Mouse (Mus musculus): Measurements from ENCODE around the gene Myl9. TPM values are rescaled to one million over a fixed set of nuclear protein-coding genes. Genes with fewer than 3 reads are reported as not detected.

Myl9 gene
- polyA plus RNA-seq, 1 experiment from 2014 or later: 20.6 TPM

DNA sequence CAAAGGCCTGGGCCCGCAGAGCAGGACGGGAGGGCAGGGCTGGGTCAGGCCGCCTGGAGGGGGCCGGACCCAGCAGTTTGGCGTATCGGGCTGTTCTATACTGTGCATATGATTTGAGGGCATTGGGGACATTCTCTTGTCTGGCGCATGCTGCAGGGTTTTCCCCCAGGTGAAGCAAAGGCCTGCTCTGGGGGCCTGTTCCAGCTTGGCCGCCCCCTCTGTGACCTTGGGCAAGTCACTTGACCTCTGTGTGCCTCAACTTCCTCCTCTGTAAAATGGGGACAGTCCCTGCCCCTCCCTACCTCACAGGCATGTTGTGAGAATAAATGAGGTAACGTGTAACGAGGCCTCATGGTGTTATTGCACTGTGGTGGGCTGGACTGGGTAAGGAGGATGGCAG lies 11.2 kb upstream of the Myl9 start:
- no peak for DNase-seq (ENCODE audit: low spot score)

DNA sequence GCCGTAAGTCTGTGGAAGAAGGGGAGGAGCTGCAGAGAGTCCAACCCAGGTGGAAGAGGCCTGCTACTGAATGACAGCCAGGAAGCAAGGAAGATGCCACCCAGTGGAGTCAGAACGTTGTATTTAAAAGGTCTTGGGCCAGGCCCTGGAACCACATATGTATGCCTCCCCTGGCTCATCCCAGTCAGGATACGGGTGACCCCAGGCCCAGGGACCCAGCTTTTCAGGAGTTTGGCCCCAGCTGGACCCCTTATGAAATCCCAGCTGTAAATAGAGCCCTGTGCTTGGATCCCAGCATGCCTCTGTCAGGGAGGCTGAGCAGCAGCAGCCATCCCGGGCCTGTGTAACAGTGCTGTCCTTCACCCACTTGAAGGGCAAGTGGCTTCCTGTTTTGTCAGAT lies 10.5 kb upstream of the Myl9 start:
- DNase-seq (ENCODE audit: low spot score): no peak

- DNase-seq (ENCODE audit: low spot score): no peak
Measured at GRCm38 (mm10) chr2:156765593-156765992, 9.6 kb upstream of the Myl9 start.

DNA sequence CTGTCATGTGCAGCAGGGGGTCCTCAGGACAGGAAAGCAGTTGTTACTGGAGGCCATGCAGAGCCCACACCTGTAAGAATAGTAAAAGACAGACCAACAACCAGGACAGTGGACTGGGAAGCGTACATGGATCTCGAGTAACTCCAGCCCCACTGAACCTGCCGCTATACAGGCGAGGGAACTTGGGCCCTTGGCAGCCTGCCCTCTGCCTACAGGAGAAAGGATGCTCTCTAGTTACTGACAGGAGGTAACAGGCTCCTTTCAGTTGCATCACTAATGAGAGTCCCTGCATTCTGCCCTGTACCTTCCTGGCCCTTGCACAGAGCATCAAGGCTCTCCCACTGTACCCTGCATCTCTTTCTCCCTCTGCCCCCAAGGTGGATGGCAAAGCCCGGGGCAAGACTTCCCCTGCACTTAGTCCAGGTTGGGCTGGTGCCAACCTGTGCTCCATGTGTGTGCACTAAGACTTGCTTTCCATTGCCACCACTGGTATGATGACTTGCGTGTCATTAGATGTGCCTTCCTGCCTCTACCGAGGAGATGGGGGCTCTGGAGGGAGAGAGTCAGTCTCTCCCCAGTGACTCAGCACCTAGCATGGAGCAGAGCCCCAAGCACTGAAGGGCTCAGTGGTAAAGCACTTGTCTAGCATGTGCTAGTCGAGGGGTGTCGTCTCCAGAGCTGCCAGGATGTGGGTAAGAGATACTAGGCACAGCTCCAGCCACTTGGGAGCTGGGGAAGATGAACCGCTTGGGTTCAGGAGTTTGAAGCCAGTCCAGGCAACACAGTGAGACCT lies 8.8 kb upstream of the Myl9 start:
- DNase-seq (ENCODE audit: low spot score): no peak

GRCm38 (mm10) chr2:156767108-156767507 lies 8.1 kb upstream of the Myl9 start:
- DNase-seq (ENCODE audit: low spot score): no peak

GRCm38 (mm10) chr2:156769274-156769673 lies 5.9 kb upstream of the Myl9 start:
- DNase-seq (ENCODE audit: low spot score): no peak

DNA sequence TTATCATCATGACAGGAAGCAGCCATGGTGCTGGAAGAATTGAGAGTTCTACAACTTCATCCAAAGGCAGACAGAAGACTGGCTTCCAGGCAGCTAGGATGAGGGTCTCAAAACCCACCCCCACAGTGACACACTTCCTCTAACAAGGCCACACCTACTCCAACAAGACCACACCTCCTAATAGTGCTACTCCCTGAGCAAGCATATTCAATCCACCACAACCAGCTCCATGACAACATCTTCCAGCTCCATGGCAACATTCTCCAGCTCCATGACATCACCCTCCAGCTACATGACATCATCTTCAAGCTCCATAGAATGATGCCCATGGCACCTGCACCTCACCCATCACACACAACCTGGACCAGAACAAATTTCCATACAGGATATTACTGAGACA lies 1.8 kb upstream of the Myl9 start:
- no peak for DNase-seq (ENCODE audit: low spot score)

GRCm38 (mm10) chr2:156774035-156774737 lies 1.0 kb upstream of the Myl9 start:
- DNase-seq (ENCODE audit: low spot score): no peak

- DNase-seq (ENCODE audit: low spot score): no peak
Measured at GRCm38 (mm10) chr2:156775455-156776435, 525 bp downstream of the Myl9 start.

DNA sequence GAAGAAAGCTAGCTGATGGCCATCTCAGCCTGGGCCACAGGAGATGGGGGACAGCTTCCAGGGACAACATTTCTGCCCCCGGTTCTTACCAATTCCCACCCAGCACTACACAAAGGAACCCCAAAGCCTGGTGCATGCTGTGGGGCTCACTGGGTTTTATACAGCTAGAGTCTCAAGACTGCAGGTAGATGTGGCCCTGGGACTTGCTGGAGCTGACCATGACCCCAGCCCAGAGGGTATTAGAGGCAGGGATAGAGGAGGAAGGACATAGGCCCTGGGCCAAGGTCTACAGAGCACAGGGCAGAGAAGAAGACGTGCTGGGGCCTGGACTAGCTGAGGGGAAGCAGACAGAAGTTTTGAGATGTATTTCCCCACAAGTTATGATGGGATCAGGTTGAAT lies 1.7 kb downstream of the Myl9 start:
- no peak for DNase-seq (ENCODE audit: low spot score)

DNA sequence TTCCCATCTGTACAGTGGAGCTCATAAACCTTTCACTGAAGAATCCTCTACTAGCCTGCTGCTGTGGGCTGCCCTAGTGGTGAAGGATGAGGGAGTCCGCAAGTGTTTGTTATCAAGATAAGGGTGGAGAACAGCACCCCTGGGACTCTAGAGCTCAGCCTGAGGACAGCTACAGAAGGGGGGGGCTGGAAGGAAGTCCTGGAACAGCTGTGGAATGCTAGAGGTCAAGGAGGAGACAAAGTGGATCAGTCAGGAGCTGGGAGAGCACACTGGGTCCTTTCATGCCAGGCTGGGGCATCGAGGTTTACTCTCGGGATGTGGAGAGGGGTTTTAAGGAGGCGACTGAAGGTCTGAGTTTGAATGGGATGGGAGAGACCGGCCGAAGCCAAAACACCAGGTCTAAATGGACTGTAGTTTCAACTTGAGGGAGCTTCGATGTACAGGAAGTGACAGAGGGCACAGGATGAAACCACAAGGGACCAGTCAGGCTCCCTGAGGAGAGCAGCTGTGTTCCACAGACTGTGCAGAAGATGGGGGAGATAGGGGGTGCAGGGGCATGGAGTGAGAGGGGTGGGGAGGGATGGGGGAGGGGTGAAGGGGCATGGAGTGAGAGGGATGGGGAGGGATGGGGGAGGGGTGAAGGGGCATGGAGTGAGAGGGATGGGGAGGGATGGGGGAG lies 2.2 kb downstream of the Myl9 start:
- DNase-seq (ENCODE audit: low spot score): no peak

DNA sequence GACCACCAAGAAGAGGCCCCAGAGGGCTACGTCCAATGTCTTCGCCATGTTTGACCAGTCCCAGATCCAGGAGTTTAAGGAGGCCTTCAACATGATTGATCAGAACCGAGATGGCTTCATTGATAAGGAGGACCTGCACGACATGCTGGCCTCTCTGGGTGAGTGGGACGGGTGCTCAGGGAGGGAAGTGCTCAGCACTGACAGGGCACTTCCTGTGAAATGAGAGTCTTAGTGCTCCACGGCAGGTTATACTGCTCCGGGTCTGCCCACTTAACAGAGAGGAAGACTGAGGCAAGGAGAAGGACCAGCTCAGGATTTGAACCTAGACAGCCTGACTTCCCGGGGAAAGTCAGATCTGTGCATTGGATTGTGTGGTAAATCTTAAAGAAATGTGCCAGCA lies 3.4 kb downstream of the Myl9 start:
- no peak for DNase-seq (ENCODE audit: low spot score)

DNA sequence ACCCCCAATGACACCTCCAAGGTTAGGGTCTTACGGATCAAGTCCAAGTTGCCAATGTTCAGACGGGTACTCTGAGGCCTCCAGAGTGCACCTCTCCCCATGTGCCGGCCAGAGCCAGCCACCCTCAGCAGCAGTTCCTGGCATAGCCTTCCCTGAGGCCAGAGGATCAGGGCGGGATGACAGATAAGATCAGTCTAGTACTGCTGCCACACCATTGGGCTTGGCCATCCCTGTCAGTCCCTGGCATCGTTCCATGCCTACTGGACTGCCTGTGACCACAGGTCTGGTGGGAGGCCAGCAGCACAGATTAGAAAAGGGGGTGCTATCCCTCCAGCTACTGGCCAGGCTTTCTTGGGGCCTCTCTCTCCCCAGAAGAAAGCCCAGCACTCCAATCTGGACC lies 3.8 kb downstream of the Myl9 start:
- no peak for DNase-seq (ENCODE audit: low spot score)

DNA sequence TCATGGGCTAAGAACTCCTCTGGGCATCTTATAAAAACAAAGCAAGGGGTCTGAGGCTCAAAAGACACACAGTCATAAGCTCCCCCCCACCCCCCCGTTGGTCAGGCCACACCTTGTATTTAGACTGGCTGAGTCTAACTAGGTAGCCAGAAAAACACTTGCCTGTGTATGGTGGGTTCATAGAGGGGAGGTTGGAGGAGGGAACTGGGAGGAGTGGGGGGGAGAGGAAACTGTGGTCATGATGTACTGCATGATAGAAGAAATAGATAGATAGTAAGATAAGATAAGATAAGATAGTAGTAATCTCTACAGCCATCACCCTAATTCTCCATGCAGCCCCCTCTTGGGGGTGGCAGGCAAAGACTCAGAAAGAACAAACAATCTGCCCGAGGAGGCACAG lies 4.3 kb downstream of the Myl9 start:
- no peak for DNase-seq (ENCODE audit: low spot score)

GRCm38 (mm10) chr2:156780129-156780528 lies 4.9 kb downstream of the Myl9 start:
- DNase-seq (ENCODE audit: low spot score): no peak

- no peak for DNase-seq (ENCODE audit: low spot score)
Measured at GRCm38 (mm10) chr2:156780752-156781151, 5.5 kb downstream of the Myl9 start.

DNA sequence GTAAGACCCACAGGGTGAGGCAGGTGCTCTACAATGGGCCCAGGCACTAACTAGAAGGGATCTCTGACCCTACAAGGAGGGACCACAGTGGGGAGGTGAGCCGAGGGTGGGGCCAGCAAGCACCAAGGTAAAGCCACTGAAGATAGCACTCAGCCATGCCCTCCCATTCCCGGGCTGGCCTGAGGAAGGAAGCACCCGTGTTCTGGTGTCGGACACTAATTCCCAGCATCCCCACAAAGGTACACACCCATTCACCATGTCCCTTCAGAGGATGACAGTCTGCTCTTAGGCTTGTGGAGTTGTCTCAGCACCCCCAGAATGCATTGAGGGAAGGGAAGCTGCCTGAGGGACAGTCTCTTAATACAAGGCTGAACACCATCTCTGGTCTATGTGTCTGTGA lies 6.1 kb downstream of the Myl9 start:
- no peak for DNase-seq (ENCODE audit: low spot score)

- DNase-seq (ENCODE audit: low spot score): no peak
Measured at GRCm38 (mm10) chr2:156781836-156782480, 6.7 kb downstream of the Myl9 start.

DNA sequence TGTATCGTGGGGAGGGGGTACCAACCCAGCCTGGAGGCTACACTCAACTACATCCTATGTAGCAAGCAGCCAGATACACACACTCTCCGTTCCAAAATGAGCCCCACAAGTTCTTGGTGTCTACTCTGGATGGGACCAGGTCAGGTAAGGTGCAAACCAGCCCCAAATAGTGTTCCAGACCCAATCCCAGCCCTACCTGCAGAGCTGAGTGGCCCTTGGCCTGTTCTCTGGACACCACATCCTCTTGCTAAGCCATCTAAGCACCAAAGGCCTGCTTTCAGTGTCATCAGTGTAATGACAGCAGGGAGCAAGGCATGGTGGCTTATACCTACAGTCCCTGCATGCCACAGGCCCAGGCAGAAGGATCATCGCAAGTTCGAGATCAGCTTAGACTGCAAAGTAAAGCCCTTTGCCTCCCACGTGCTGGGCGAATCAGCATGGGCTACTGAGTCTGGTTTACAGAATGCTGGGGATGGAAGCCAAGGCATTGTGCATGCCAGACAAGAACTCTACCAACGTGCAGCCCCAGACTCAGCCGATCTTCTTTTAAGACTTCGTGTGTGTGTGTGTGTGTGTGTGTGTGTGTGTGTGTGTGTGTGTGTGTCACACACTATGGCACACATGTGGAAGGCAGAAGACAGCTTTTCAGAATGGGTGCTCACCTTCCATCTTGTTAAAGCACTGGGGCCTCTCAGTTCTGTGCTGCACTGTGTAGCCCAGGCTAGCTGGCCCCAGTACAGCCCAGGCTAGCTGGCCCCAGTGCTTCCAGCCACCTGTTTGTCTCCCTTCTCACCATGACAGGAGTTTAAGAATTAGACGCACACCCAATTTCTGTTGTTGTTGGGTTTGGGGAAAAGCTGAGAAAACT lies 7.5 kb downstream of the Myl9 start:
- DNase-seq (ENCODE audit: low spot score): no peak

- no peak for DNase-seq (ENCODE audit: low spot score)
Measured at GRCm38 (mm10) chr2:156783349-156783728, 8.1 kb downstream of the Myl9 start.
